Mouse (Mus musculus): ENCODE measurements around the gene Msrb3.

Gene Msrb3

DNA sequence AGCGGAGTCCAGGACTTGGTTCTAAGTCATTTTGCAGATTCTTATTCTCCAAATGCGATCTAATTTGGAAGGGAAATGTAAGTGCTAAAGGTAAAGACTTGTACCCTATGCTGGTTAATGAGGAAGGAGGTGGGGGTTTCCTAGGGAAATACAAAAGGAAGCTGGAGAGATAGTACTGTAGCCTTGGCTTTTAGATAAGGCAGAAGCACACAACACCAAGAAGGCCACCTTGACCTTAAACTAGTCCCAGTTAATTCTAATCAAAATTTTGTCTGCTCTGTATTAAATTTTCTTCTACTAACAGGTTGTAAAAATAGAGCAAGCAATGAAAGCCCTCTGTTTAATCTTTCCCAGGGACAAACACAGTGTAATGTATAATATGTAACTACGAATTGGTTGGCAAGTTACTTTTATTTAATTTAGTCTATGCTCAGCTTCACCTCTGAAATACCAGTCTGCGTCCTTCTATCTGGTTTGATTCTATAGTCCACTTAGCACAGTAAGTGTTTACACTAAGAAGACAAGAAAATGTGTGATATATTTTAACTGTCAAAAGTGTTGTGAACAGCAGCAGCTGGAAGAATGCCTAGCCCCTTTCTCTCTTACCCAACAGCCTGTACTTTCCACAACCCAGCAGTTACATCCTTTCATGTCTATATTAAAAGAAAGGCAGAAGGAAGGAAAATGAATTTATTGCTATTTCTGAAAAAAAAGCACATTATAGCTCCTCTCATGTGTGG lies 87.9 kb downstream of the Msrb3 start:
- DNase-seq (ENCODE audit: low spot score in 2 of 2), result no peak

DNA sequence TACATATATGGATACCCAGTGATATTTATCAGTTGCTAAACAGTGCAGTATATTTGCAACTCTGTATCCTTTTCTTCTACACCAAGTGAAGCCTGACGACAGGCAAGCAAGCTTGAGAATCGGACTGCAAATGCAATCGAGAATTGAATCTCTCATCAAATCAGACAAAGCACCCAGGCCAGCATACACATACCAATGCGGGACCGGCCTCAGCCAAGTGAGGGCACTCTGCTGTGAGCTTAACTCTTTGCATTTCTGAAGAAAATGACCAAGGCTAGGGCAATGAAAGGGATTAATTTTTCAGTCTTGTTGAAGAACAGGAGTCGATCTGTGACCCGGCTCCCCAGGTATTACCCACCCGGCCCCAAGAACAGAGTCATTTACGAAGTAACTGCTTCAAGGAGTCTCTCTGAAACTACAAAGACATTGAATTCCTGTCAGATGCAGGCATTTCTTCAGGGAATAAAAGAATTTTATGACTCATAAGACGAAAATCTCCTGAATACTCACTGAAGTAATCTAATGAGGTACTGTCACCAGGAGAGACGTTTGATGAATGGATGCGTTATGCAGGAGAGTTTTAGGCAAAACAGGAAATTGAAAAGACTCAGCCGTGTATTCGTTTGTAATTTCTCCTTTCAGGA lies 88.7 kb downstream of the Msrb3 start:
- no peak for DNase-seq (ENCODE audit: low spot score in 2 of 2)

DNA sequence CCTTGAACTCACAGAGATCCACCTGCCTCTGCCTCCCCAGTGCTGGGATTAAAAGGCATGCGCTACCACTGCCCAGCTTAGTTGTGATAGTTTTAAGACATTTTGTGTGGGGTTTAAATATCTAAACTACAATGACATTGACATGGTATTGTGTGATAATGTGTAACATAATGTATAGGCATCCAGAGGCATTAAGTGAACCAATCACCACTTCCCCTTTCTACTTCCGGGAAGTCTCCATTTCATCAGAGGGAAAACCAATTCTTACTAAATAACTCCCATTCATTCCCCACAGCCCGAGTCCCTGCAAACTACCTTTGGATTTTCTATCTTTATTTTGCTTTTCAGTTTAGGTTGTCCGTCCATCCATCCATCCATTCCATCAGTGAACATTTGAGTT lies 90.7 kb downstream of the Msrb3 start:
- DNase-seq (ENCODE audit: low spot score in 2 of 2), result no peak

DNA sequence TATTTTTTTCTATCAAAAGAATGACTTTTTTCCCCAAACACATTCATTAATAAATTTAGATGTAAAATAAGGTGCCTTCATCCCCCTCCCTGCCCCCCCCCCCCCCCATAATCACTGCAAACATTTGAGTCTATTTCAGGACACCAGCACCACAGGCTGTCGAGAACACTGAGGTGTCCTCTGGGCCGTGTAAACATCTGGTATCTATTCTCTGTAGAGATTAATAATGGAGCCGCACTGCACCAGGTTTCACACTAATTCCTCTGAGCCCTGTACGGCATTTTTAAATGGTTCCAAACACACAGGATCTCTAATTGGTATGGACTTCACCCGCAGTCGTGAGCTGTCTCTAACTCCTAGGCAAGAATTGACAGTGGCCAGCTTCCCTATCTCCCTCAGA lies 97.8 kb downstream of the Msrb3 start:
- DNase-seq (ENCODE audit: low spot score in 2 of 2), result no peak

DNA sequence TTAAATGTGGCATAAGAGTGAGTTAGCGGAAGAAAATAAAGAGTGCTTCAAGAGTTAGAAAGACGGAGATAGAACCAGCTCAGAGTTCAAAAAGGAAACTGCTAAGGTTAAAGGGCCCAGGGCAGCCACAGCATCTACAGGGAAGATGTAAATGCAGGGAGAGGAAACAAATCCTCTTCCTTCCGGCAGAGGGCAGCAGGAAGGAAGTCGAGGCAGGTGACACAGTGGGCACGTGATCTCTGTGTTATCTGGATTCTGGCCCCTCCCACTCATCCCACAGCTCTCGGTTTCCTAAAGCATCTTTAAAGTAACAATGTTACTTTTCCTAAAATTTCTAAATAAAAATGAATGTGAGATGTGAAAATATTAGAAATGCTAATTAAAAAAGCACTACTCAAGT lies 99.4 kb downstream of the Msrb3 start:
- DNase-seq (ENCODE audit: low spot score in 2 of 2), result peak in 1 of 2 experiments; percentile 51

DNA sequence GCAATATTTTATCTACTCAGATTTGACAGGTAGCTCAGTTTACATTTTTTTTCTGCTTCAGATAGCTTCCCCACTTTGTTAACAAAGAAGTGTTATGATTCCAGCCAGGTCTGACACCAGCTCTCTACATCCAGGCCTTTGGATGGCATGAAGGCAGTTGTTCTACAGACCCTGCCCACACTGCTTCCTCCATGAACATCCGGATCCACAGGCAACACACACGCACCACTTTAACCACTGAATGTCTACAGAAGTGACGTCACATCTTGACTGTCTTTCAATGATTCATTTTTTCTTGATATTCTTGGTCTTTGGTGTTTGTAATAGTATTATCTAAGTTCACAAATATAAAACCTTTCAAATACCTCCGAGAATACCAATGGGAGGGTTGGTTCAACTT lies 102.2 kb downstream of the Msrb3 start:
- DNase-seq (ENCODE audit: low spot score in 2 of 2), result no peak

DNA sequence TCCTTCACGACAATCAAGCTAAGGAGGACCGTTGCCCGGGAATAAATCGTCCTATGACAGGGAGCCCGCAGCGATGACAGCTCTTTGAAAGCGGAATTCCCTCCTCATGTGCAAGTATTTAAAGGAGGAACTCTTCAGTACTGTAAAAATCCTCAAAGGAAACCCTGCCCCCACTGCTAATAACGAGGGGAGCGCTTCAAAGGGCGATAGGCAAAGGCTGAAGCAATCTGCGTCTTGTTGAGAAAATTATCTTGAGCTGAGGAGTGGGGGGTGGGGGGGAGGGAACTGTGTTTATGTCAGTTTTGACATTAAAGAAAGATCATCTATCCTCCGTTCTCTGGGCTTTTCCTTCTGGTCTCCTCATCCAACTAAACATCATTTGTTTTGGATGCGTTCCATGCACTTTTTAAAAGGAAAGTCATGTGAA lies 104.5 kb downstream of the Msrb3 start:
- DNase-seq (ENCODE audit: low spot score in 2 of 2), result no peak

DNA sequence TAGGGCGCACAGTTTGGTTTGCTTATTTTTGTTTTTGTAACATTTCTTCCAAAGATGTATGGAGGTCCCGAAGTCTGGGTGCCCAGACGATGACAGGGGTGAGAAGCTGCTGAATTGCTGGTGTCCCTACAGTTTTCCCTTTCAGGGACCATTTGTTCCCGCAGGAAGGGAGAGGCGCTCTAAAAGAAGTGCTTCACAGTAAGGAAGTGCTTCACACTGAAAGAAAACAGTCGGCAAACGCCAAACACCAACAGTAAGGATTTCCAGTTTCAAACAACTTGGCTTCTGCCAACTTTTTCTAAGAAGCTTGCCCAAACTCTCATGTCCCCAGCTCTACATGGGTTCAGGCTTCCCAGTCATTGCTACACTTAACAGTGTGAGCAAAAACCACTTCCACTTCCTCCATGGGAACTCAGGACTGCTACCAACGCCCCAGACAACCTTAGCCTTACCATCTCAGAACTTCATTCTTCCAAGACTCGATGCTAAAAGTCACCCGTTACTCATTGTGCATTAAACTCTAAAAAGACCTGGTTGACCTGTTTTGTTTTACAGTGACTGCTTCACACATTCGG lies 106.6 kb downstream of the Msrb3 start:
- no peak for DNase-seq (ENCODE audit: low spot score in 2 of 2)

DNA sequence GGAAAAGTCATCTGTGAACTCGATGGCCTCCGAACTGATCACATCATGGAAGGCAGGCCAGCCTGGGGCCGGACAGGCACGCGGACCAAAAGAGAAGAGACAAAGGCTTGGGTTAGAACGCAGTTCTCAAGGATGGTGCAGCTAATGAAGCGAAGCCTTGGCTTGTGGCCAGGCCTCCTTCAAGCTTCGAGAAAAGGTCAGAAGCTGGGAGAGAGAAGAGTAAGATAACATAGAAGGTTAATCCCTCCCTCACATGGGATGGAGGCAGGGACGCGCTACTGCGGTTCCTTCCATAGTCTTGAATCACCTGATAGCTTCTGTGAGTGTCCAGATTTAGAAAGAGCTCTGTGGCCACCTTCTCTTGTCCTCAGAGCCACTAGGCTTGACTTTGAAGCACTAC lies 107.5 kb downstream of the Msrb3 start:
- no peak for DNase-seq (ENCODE audit: low spot score in 2 of 2)

DNA sequence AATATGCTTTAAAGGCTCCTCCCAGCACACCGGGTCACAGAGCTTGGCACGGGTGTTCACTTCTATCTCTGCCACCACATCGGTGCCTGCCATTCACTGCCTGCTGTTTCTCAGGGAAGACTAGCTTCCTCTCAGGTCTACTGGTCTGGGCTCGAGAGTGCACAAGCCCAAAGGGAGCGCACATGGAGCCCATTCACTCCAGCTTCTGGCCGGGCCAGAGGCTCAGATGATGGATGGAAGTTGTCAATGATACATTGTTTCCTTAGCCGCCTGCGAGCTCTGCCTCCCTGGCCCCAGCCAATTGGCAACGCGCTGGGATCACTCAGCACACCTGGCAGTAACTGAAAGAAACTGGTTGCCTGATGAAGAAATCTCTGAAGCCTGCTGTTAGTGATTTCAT lies 111.7 kb downstream of the Msrb3 start:
- DNase-seq (ENCODE audit: low spot score in 2 of 2), result no peak

DNA sequence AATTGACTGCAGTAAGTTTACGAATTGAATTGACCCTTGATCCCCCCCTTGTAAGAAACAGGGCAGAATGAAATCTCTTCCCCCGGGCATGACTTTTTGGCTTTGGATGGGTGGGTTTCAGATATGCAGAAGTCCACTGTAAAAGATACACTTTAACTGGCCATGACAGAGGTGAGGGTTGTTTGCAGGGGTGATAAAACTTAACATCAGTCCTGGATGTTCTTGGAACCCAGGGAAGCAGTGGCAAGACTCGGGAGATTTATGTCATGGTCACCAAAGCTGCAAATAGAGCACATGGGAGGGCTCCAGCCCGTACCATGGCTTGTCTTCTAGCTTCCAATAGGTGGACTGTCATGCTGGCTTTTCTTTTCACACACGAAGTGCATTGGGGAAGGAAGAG lies 114.4 kb downstream of the Msrb3 start:
- no peak for DNase-seq (ENCODE audit: low spot score in 2 of 2)

DNA sequence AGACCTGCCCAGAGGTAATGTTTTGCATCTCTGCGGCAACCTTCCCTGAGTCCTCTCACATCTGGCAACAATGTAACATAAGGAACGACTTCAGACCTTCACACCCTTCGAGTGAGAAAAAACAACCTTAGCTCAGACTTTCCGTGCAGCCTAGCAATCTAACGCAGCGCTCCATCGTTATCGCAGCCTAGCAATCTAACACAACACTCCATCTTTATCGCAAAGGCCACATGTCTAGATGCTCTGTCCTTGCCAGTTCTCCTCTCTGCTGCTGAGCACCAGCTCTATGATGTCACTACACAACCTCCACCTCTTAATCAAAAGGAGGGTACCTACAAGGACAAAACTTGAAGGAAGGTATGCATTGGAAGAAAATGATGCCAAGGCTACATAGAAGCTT lies 115.5 kb downstream of the Msrb3 start:
- no peak for DNase-seq (ENCODE audit: low spot score in 2 of 2)

DNA sequence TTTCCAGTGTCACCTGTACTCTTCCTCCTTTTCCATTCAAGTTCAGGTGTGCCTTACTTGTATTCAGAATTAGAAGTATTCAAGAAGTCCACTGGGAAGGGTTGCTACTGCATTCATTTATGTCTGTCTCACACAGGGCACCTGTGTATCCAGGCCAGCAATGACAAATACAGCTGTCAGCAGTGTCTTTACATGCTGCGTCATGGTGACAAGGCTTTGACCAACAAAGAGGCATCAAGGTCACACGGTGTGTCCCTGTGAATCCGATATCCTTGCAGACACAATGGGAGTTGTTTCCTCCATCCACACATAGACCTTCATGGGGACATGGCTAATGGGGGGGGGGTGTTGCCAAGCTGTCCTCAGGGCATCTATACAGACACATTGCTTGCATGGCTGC lies 121.4 kb downstream of the Msrb3 start:
- DNase-seq (ENCODE audit: low spot score in 2 of 2), result no peak

DNA sequence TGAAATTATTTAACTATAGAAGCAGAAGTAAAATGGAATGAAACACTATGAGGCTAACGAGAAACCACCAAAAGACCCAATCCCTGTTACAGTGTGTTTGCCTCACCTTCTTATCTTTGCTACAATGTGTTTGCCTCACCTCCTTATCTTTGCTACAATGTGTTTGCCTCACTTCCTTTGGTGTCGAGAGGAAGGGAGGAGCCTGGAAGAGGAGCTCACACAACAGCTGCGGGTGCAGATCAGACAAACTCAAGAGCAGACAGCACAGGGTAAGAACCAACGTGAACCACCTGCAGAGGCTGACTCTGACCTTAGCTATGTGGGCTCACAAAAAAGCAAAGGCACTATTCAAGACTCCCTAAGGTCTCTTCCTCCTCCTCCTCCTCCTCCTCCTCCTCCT lies 123.5 kb downstream of the Msrb3 start:
- DNase-seq (ENCODE audit: low spot score in 2 of 2), result no peak

DNA sequence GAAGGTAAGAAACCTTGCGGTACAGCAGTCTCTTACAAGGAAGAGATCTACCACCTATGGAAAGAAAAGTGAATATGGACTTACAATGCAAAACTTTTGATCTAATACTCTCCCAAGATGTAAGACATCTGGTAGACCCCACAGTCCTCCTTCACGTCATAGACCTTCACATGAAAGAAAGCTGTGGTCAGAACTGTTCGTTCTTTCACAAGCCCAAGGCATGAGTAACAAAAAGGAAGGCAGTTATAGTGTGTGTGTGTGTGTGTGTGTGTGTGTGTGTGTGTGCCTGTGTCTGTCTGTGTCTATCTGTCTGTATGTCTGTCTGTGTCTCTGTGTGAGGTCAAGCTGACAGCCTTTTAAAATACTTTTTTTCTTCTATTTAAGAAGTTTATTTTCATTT lies 131.5 kb downstream of the Msrb3 start:
- no peak for DNase-seq (ENCODE audit: low spot score in 2 of 2)

DNA sequence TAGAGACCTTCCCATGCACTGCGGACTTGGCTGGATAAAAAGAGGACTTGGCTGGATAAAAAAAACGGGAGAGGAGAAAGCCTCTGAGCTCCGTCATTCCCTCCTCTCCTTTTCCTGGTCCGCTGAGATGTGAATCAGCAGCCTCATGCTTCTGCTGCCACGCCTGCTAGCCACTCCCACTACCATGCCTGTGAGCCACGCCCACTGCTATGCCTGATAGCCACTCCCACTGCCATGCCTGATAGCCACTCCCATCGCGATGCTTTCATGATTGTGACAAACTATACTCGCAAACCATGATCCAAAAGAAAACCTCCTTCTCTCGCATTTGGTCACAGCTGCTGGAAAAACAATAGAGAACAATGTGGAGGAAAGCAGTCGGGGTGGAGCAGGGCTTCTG lies 133.5 kb downstream of the Msrb3 start:
- DNase-seq (ENCODE audit: low spot score in 2 of 2), result no peak

DNA sequence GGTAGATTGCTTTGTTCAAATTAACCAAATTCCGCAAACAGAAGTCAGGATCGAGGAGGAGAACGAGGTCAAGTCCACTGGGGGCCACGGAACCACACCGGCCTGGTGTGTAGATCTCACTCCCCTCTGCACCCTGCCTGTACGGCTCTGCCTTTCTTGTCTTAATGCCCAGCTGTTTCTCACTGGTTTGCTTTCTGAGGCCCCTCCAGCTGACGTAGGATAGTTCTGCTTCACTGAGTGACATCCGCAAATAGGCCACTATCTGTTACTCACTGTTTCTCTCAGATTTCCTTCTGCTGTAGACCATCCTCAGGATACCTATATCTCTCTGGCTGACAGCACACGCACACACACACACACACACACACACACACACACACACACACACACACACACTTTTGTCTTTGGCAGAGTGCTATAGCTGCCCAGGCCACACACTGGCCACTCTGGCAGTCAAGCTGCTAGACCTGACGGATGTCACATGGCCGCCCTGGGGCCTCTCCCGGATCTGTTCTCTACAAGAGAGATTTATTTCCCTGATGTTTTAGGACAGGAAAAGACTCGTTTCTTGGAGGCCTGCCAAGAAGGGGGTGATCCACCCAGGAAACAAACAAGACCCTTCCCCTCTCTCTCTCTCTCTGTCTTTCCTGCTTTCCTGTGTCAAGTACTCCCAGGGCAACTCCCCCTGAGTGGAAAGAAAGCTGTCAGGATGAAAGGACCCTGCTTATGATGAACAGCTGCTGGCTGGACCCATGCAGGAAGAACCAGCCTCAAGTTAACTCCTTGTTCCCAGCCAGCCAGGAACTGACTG lies 135.0 kb downstream of the Msrb3 start:
- no peak for DNase-seq (ENCODE audit: low spot score in 2 of 2)

DNA sequence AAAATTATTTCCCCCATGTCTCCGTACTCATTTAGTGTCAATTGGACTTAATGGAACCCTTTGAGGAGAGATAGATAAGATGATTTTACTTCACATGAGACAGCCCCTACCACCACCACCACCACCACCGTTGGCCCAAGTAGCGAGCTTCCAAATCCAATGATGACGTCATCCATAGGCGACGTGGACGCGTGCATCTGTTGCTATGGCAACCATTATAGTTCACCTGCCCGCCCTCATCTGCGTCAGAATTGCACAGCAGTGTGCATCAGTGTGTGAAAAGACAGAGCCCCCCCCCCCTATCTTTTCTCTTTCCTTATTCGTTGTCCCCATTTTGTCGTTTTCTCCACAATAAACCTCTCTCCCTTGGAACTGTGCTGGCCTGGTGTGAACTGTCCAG lies 135.9 kb downstream of the Msrb3 start:
- DNase-seq (ENCODE audit: low spot score in 2 of 2), result no peak

DNA sequence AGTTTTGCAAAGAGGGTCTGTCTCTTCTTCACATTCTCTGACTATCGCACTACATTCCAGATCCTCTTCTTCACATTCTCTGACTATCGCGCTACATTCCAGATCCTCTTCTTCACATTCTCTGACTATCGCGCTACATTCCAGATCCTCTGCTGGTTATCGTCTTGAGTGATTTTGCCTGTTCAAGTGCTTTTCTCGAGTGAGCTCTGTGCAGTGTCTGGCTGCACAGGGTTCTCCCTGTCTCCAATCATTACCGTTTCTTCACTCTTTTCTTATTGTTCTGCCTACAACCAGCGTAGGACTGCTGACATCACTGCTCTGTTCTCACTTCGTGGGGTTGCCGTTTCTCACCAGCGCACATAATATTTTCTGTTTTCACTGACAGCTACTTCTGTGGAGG lies 138.2 kb downstream of the Msrb3 start:
- no peak for DNase-seq (ENCODE audit: low spot score in 2 of 2)

DNA sequence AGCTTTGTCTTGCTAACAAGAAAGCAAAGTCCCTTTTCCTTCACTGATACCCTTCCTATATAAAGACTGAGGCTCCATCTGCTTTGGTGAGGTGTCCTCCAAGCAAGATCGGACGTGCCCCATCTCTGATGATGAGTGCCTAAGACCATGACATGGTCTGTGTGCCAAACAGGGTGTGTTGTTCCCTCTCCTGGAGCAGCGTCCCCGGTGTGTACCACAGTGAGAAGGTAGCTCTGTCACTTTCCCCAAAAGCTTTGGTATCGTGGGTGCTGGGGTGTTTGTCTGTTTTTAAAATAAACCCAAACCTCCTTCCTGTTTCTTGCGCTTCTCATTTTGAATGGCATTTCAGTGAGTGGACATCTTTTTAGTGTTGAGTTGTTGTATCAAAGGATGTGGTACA lies 139.0 kb downstream of the Msrb3 start:
- peak in 1 of 2 experiments; percentile 56 for DNase-seq (ENCODE audit: low spot score in 2 of 2)

DNA sequence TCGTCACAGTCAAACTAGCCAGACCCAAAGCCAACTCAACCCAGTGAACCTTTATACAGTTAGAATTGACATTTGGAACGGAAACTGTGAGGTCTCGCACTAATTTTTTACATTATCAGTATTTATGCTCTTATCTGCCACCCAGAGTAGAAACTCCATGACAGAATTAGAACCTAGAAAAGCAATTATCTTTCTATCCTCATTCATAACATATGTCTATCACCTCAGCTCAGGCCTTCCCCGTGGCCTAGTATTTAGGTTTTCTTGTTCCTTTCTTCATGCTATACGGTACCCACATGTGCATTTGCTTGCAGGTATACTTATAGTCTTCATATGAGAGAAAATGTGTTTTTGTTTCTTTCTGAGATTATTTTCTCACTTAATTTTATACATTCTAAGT lies 146.4 kb downstream of the Msrb3 start:
- DNase-seq (ENCODE audit: low spot score in 2 of 2), result no peak

DNA sequence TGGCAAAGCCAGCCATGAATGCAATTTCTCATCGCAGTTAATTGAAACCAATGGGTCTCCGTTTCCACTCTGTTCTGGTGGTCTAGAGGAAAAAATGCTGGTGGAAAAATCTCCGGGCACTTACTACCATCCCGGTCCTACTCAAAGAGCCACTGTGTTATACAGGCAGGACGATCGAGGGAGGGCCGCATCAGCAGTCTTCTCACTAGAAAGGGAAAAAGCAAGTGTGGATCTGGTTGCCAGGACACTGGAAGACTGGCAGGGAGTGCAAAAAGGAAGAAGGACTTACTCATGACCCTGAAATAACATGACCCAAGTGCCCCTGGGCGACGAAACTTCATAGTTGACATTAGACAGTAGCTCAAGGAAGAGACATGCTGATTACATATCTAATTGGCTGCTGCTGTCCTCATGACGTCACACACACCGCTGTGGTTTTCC lies 147.1 kb downstream of the Msrb3 start:
- no peak for DNase-seq (ENCODE audit: low spot score in 2 of 2)
